Mouse (Mus musculus) liver, embryonic 11.5 days (tissue): ENCODE data around the gene Akap12. TPM values are rescaled to one million over a fixed set of nuclear protein-coding genes. Genes with fewer than 3 reads are reported as not detected.
A peak's percentile ranks its signal among the peaks of the same experiment; 100 is the strongest.

Source experiments
- ATAC-seq: fragments of 200-750 bp; cut with Nextera tagmentation; replicated peaks from 2 replicates; pipeline ENCODE4 v1.8.0; 2017; ENCODE audit warnings: moderate number of reproducible peaks, mild to moderate bottlenecking, moderate TSS enrichment, moderate library complexity; ENCODE audit not compliant: low FRiP score
- DNase-seq: peaks from one replicate; pipeline ENCODE4 v3.0.0-alpha.2; 2017; ENCODE audit warnings: low spot score
- H3K27ac ChIP-seq: fragments of 300-500 bp; sonication (generic); 2 replicates; pipeline ENCODE4 v1.5.1; 2014; ENCODE audit warnings: mild to moderate bottlenecking, low read depth, low read length, control low read depth
- H3K27me3 ChIP-seq: fragments of 300-500 bp; sonication (generic); replicated peaks from 2 replicates; pipeline ENCODE4 v1.6.1; 2014; ENCODE audit warnings: low read length, mixed read lengths; ENCODE audit not compliant: control insufficient read depth, insufficient read depth
- H3K36me3 ChIP-seq: fragments of 300-500 bp; sonication (generic); 2 replicates; pipeline ENCODE4 v1.6.1; 2014; ENCODE audit warnings: mild to moderate bottlenecking, low read length, moderate library complexity, mixed read lengths; ENCODE audit not compliant: control insufficient read depth, insufficient read depth
- H3K4me1 ChIP-seq: fragments of 300-500 bp; sonication (generic); replicated peaks from 2 replicates; pipeline ENCODE4 v1.6.1; 2014; ENCODE audit warnings: low read length, mixed read lengths; ENCODE audit not compliant: control insufficient read depth, insufficient read depth
- H3K4me2 ChIP-seq: fragments of 300-500 bp; sonication (generic); 2 replicates; pipeline ENCODE4 v1.6.1; 2014; ENCODE audit warnings: mild to moderate bottlenecking, control low read depth, moderate library complexity
- H3K4me3 ChIP-seq: fragments of 300-500 bp; sonication (generic); 2 replicates; pipeline ENCODE4 v1.5.1; 2014; ENCODE audit warnings: low read depth, low read length, control low read depth
- H3K9ac ChIP-seq: fragments of 300-500 bp; sonication (generic); 2 replicates; pipeline ENCODE4 v1.6.1; 2014; ENCODE audit warnings: low read depth, low read length, control low read depth
- H3K9me3 ChIP-seq: fragments of 300-500 bp; sonication (generic); 2 replicates; pipeline ENCODE4 v1.6.1; 2016; ENCODE audit warnings: low read length, inconsistent platforms, mixed read lengths; ENCODE audit not compliant: control insufficient read depth
- WGBS: fragments of 180-500 bp; shearing (Covaris S2); extraction: QIAGEN DNeasy Blood & Tissue Kit; methylation state at CpG from one replicate; pipeline ENCODE4 v1.1.7; 2014; 5-methylcytosine and 5-hydroxymethylcytosine counted together
- polyA plus RNA-seq: library from polyadenylated mRNA; unstranded; fragments of >200 nt; fragmentation: Nextera tagmentation; extraction: Ambion mirVana; gene quantifications from 2 replicates; pipeline ENCODE4 v1.2.1, GENCODE M21; 2014

Akap12 gene
- polyA plus RNA-seq: 12.0 and 12.1 TPM in 2 replicates

DNA sequence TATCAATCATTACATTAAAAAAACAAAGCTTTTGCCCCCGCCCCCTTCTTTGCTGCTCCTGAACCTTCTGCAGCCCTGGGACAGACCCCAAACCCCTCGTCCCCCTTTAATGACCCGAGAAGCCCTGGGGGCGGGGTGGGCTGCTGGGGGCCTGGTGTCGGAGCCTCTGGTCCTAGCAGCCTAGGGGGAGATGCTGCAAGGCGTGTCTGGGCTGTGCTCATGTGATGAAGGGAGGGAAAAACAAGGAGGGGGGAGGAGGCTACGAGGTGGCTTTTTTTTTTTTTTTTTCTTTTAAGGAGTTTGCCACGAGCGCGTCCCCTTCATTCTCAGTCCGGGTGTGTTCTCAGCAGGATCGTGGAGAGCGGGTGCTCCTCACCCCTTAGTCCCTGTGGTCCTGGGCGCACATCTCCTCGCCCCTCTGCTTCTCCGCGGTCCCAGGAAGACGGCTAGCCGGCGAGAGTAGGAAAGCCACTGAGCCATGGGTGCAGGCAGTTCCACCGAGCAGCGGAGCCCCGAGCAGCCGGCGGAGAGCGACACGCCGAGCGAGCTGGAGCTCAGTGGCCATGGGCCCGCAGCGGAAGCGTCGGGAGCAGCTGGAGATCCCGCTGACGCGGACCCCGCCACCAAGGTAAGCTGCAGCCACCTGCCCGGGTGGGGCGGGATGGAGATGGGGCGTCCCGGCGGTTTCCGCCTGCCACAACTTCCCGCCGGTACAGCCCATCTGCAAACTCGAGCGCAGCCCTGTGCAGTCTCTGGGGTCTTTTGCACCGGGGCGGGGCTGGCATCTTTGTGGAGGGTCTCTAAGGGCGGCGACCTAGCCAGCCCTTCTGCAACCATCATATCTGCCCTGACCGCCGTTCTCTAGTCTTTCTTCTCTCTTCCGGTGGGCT is at the start of gene Akap12:
TSS of gene Akap12 (plus strand) at position 340 of the 890 bp plus-strand sequence.
- H3K4me1 ChIP-seq: 0 out of 2 replicates have a peak, but pooled peaks cover 6% of the 10 kb centered on the region
- no peaks in the 10 kb centered on the region for H3K9me3 ChIP-seq
- under 1% methylated on average over 51 of the region's 54 CpGs for WGBS
- peaks cover 35% of the 10 kb centered on the region for H3K27me3 ChIP-seq
- DNase-seq (peak; percentile 39), ATAC-seq (peak; percentile 26; the same call in 1 of the 2 replicates)
- no peak within 1 kb of the TSS for H3K27ac ChIP-seq
- no peaks in the 10 kb centered on the region for H3K36me3 ChIP-seq
- H3K4me3 ChIP-seq: peak within 1 kb of the TSS; percentile 58
- H3K4me2 ChIP-seq: peak within 1 kb of the TSS; percentile 86
- H3K9ac ChIP-seq: peak within 1 kb of the TSS; percentile 43

- no peak overlapping the region for H3K4me3 ChIP-seq
- no peak overlapping the region for H3K27ac ChIP-seq
- no peaks in the 10 kb centered on the region for H3K27me3 ChIP-seq
- no peaks in the 10 kb centered on the region for H3K9me3 ChIP-seq
- no peak overlapping the region for H3K9ac ChIP-seq
- no peak for DNase-seq
- H3K4me1 ChIP-seq: no peaks in the 10 kb centered on the region
- WGBS: 79% methylated on average over 17 of the region's 17 CpGs
- H3K36me3 ChIP-seq: no peaks in the 10 kb centered on the region
- ATAC-seq: no peak
- H3K4me2 ChIP-seq: no peak overlapping the region
These were observed 35.4 kb upstream of the Akap12 start for GRCm38 (mm10) chr10:4230563-4231359.

DNA sequence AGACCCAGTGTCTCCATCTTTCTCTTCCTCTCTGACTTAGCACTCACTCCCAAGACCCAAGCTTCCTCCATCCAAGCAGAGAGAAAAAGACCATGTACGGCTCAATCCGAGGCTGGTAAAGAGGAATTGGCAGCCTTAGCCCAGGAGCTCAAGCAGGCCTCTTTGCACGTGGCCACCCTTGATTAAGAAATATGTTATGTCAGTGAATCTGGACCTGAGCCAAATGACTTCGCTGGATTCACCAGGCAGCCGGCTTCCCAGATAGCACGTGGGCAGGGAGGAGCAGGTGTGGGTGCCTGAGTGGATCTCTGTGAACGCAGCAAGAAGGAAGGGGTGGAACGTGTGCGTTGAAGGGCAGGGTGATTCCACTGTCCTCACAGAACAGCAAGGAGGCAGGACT is 33.1 kb upstream of the Akap12 start:
- Histone ChIP-seq H3K4me3 (no peak overlapping the region), H3K4me2 (no peak overlapping the region), H3K9ac (no peak overlapping the region), H3K27ac (no peak overlapping the region), H3K4me1 (no peaks in the 10 kb centered on the region), H3K9me3 (no peaks in the 10 kb centered on the region), H3K36me3 (no peaks in the 10 kb centered on the region), H3K27me3 (no peaks in the 10 kb centered on the region)
- DNase-seq: no peak
- no peak for ATAC-seq
- WGBS: 54% methylated on average over 9 of the region's 9 CpGs

- Histone ChIP-seq H3K9me3 (no peaks in the 10 kb centered on the region), H3K9ac (no peak overlapping the region), H3K27me3 (no peaks in the 10 kb centered on the region), H3K27ac (no peak overlapping the region), H3K36me3 (no peaks in the 10 kb centered on the region), H3K4me2 (no peak overlapping the region), H3K4me3 (no peak overlapping the region), H3K4me1 (no peaks in the 10 kb centered on the region)
- WGBS: 63% methylated on average over 5 of the region's 5 CpGs
- no peak for DNase-seq
- ATAC-seq: no peak
These were observed 26.2 kb upstream of the Akap12 start for GRCm38 (mm10) chr10:4239794-4240574.

- Histone ChIP-seq H3K4me1 (no peaks in the 10 kb centered on the region), H3K36me3 (no peaks in the 10 kb centered on the region), H3K4me3 (no peak overlapping the region), H3K27ac (no peak overlapping the region), H3K9me3 (no peaks in the 10 kb centered on the region), H3K9ac (no peak overlapping the region), H3K27me3 (no peaks in the 10 kb centered on the region), H3K4me2 (no peak overlapping the region)
- WGBS: 88% methylated on average over 15 of the region's 16 CpGs
- DNase-seq: no peak
- no peak for ATAC-seq
These were observed 22.4 kb upstream of the Akap12 start for GRCm38 (mm10) chr10:4243591-4244300.

GRCm38 (mm10) chr10:4245812-4246211 is 20.4 kb upstream of the Akap12 start:
- Histone ChIP-seq H3K27me3 (no peaks in the 10 kb centered on the region), H3K9ac (no peak overlapping the region), H3K36me3 (no peaks in the 10 kb centered on the region), H3K4me3 (no peak overlapping the region), H3K4me1 (no peaks in the 10 kb centered on the region), H3K27ac (no peak overlapping the region), H3K4me2 (no peak overlapping the region), H3K9me3 (no peaks in the 10 kb centered on the region)
- DNase-seq (no peak), ATAC-seq (no peak)
- 80% methylated on average over 2 of the region's 2 CpGs for WGBS

DNA sequence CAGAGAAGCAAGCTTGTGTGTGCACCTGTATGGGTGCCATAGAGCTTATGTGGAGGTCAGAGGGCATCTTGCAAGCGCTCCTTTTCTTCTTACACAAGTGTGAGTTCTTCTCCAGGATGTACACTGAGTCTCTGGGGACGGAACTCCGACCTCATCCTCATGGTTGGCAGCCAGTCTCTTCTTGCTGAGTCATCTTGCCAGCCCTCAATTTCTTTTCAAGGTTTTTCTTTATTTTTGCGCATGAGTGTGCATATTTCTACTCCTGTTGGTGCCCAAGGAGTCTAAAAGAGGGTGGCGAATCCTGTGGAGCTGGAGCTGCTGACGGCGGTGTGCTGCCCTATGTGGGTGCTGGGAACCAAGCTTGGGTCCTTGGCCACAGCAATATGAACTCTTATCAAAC is 19.8 kb upstream of the Akap12 start:
- no peaks in the 10 kb centered on the region; the same call in 1 of the 2 replicates for H3K4me1 ChIP-seq
- DNase-seq (no peak), ATAC-seq (no peak)
- H3K4me2 ChIP-seq: no peak overlapping the region
- no peak overlapping the region for H3K9ac ChIP-seq
- no peak overlapping the region for H3K4me3 ChIP-seq
- no peaks in the 10 kb centered on the region for H3K36me3 ChIP-seq
- H3K27ac ChIP-seq: no peak overlapping the region
- 86% methylated on average over 7 of the region's 7 CpGs for WGBS
- no peaks in the 10 kb centered on the region for H3K27me3 ChIP-seq
- H3K9me3 ChIP-seq: no peaks in the 10 kb centered on the region
